Mouse (Mus musculus) urinary bladder, postnatal 36 days (tissue): ENCODE measurements around the gene Slc17a3.

ENCODE experiments used
- DNase-seq, 2 experiments: peaks; one replicate each; pipeline ENCODE4 v3.0.0; 2022; ENCODE audit warnings: low spot score in 2 of 2, mixed read lengths in 1 of 2

Slc17a3 gene

DNA sequence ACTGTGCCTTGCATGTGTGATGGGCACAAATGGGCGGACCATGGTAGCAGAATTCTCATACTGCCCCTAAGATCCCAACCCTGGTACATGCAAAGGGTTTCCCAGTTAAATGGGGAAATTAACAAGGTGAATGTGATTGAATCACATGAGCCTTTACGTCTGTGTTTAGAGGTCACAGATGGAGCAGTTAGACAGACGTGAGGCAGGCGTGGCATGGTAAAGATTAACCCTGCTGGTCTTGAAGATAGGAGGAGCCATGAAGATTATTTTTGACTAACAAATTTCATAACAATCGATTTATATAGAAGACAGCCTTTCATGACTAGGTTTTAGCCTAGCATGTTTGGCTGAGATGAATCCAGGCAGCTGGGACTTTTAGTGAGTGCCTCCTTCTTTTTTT is 33.9 kb downstream of the Slc17a3 start:
- no peak for DNase-seq

DNA sequence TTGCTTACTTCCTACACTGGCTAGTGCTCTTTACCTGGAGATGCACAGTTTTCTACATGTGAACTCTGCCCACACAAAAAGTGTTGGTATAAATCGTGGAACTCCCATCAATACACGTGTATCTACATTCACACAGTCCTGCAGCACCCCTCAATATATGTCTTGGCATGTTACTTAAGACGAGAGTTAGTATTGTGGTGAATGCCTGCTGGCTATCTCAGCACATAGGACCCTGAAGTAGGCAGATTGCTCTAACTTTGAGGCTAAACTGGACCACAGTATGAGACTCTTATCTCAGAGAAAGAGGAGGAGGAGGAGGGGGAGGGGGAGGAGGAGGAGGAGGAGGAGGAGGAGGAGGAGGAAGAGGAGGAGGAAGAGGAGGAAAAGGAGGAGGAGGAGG is 39.9 kb downstream of the Slc17a3 start:
- DNase-seq = no peak

DNA sequence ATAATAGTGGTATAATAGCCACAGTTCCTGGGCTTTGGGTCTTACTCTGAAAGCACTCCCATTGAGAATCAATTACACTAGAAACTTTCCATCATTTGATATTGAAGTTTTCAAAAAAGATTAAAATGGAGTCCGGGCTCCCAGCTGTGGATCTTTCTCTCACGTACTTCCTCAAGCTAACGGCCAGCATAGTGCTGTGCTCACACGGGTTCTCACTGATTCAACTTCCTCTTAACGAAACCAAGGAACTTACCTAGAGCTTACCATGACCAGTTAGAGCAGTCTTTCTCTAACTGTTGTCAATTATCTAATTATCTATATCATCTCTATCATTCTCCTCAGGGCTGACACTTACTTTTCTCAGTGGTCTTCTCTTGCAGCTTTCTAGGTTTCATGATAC is 40.4 kb downstream of the Slc17a3 start:
- DNase-seq = no peak

DNA sequence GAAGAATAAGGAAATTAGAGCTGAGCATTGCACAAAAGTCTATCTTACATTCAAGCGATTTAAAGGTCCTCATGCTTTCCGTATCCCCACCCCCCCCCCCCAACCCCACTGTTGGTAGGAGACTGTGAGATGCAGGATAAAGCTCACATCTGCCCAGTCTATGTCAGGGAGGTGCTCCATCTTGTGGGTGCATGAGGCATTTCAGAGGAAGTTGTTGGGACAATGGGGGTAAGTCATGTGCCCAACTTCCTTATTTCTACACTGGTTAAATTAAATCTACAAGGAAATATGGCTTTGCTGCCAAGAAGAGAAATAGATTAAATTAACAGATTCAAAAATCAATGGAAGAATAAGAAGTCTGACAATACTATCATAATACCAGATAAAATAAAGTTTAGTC is 46.3 kb downstream of the Slc17a3 start:
- no peak for DNase-seq

GRCm38 (mm10) chr13:23887026-23887725 is 47.9 kb downstream of the Slc17a3 start:
- DNase-seq = no peak

DNA sequence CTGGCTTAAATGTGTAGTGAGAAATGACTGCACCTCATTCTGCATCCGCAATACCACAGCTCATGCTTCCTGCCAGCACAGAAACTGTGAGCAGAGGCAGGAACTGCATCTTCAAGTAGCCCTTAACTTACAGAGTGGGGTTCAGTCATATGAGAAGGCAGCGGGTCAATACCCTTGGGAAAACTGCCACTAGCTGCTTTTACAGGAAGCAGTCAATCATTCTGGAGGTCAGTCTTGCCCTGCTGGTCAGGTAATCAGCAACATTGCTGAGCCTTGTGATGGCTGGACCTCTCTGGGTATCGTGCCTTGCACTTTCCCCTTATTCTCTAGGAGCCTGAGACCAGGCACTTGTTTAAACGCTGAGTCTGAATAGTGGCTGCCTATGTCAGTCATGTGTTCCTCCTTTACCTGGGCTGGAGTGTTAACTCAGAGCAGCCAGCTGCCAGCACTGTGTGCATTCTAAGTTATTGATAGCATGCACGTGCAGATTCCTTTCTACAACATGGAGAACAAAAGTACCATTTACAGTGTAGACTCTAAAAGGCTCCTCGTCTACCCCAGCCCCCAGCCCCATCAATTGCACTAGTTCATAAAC is 49.9 kb downstream of the Slc17a3 start:
- no peak for DNase-seq

- DNase-seq = no peak
Measured at GRCm38 (mm10) chr13:23892592-23893268, 53.5 kb downstream of the Slc17a3 start.

- DNase-seq = no peak
Measured at GRCm38 (mm10) chr13:23893269-23893593, 54.0 kb downstream of the Slc17a3 start.

DNA sequence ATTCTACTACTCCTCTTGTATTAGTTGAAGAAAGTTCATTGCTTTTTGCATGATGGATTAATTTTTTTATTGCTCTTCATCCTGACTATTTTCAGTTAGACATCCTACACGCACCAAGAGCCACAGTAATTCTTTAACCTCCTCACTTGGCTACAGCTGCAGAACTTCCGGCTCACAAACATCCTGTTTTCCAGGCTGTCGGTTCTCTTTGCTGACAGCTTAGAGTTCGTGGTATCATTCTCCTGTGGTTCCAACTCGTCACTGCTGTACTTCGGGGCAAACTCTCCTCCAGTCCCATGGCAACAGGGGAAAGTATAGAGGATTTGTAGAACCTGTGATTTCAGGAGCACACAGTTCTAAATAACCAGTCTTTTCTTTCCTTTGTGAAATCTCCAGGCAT is 59.0 kb downstream of the Slc17a3 start:
- no peak for DNase-seq

DNA sequence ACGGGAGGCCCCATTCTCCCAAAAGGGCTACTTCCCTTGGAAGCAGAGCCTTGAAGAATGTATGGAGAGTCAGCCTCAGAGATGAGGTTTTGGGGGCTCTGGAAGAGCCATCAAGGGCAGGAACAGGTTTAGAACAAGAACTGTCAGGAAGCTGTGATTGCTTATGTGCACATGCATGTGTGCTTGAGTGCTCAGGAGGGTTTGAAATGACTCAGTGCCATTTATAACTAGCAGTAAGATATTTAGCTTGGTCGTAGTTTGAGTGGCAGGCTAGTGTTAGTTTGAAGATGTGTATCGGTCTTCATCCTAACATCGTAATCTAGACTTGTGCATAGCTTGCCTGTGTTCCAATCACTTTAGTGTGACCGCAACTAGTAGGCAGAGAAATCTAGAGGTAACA is 67.7 kb downstream of the Slc17a3 start:
- no peak for DNase-seq

GRCm38 (mm10) chr13:23910121-23910520 is 70.9 kb downstream of the Slc17a3 start:
- DNase-seq = no peak
